Mouse (Mus musculus) kidney, embryonic 15.5 days (tissue): ENCODE results near the gene Sag. TPM values are rescaled to one million over a fixed set of nuclear protein-coding genes. Genes with fewer than 3 reads are reported as not detected.
A peak's percentile ranks its signal among the peaks of the same experiment; 100 is the strongest.

Experiments
- ATAC-seq: fragments of 200-750 bp; cut with Nextera tagmentation; replicated peaks from 2 replicates; pipeline ENCODE4 v1.8.0; 2017; ENCODE audit warnings: moderate TSS enrichment; ENCODE audit not compliant: low FRiP score
- H3K27ac ChIP-seq: fragments of 300-500 bp; sonication (generic); 2 replicates; pipeline ENCODE4 v1.5.1; 2015; ENCODE audit warnings: mild to moderate bottlenecking, inconsistent platforms
- H3K27me3 ChIP-seq: fragments of 300-500 bp; sonication (generic); 2 replicates; pipeline ENCODE4 v1.6.1; 2015; ENCODE audit warnings: inconsistent platforms
- H3K36me3 ChIP-seq: fragments of 300-500 bp; sonication (generic); 2 replicates; pipeline ENCODE4 v1.6.1; 2015; ENCODE audit warnings: inconsistent platforms
- H3K4me1 ChIP-seq: fragments of 300-500 bp; sonication (generic); 2 replicates; pipeline ENCODE4 v1.6.1; 2015; ENCODE audit warnings: inconsistent platforms
- H3K4me2 ChIP-seq: fragments of 300-500 bp; sonication (generic); 2 replicates; pipeline ENCODE4 v1.6.1; 2015; ENCODE audit warnings: moderate library complexity, mild to moderate bottlenecking, inconsistent platforms
- H3K4me3 ChIP-seq: fragments of 300-500 bp; sonication (generic); replicated peaks from 2 replicates; pipeline ENCODE4 v1.5.1; 2015; ENCODE audit warnings: mild to moderate bottlenecking, inconsistent platforms
- H3K9ac ChIP-seq: fragments of 300-500 bp; sonication (generic); 2 replicates; pipeline ENCODE4 v1.6.1; 2015; ENCODE audit warnings: mild to moderate bottlenecking, inconsistent platforms
- H3K9me3 ChIP-seq: fragments of 300-500 bp; sonication (generic); replicated peaks from 2 replicates; pipeline ENCODE4 v1.6.1; 2016; ENCODE audit warnings: inconsistent platforms
- WGBS: fragments of 180-500 bp; shearing (Covaris S2); methylation state at CpG from one replicate; pipeline ENCODE4 v1.1.7; 2015; ENCODE audit warnings: mixed read lengths; 5-methylcytosine and 5-hydroxymethylcytosine counted together
- polyA plus RNA-seq: library from polyadenylated mRNA; unstranded; fragments of >200 nt; fragmentation: Nextera tagmentation; extraction: Ambion mirVana; gene quantifications from 2 replicates; pipeline ENCODE4 v1.2.1, GENCODE M21; 2015

Sag gene
- polyA plus RNA-seq, 1 experiment from 2014 or later = 3.1 TPM

DNA sequence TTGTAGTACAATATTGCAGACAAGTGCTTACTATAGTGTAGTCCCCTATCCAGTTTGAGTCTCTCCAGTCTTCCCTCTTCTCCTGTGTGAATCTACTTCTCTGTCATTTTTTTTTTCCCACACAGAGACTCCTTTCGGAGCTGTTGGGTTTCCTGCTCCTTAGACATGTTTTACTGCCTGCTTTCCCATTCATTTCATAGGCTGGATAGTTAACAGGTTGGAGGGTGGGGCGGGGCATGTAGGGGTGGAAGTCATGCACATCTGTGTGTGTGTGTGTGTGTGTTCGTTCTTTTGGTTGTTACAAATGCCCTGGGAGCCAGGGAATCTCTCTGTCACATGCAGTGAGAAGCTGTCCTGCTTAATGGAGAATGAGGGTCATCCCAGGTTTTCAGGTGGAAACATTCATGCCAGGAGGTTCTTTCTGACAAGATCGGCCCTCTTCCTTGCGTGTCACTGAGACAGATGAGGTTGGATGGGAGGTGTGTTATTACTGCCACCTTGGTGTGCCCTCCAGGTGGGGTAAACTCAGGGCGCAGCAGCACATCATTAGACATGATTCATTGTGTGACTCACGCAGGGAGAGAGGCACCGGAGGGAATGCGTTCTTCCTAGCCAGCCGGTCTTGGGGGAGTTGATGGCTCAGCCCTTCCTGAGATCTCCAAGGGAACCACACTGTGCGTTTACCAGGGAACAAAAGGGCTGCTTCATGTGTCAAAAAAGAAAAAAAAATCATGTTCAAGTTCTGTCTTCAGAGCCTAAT lies 44.9 kb downstream of the Sag start:
- 17% methylated on average over 11 of the region's 11 CpGs for WGBS

DNA sequence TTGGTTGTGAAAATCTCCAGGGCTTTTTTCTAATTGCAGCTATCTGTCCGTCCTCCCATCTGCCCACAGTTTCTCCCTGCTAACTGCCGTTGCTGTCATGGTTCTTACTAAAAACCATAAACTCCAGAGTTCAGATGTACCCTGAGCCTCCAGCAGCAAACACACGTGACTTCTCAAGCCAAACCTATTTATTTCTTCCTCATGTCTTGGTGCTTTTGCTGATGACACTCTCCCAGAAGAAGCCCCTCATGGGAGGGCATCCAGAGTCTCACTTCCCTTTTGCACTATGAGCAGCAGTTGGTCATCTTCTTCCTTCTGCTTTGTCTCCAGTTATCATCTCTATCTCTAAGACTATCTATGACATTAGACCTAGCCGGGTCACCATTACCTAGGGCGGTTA lies 45.8 kb downstream of the Sag start:
- Histone ChIP-seq H3K4me2 (no peak overlapping the region), H3K9me3 (no peaks in the 10 kb centered on the region), H3K4me3 (no peak overlapping the region), H3K9ac (no peak overlapping the region), H3K27me3 (no peaks in the 10 kb centered on the region), H3K36me3 (no peaks in the 10 kb centered on the region), H3K27ac (no peak overlapping the region), H3K4me1 (peaks cover 33% of the 10 kb centered on the region)
- WGBS = 64% methylated on average over 5 of the region's 5 CpGs
- no peak for ATAC-seq

More for the DNA sequence above, 44.9 kb downstream of the Sag start:
- Histone ChIP-seq H3K4me3 (no peak overlapping the region), H3K9ac (no peak overlapping the region), H3K9me3 (no peaks in the 10 kb centered on the region), H3K36me3 (no peaks in the 10 kb centered on the region), H3K27me3 (no peaks in the 10 kb centered on the region), H3K27ac (no peak overlapping the region), H3K4me1 (peaks cover 29% of the 10 kb centered on the region), H3K4me2 (no peak overlapping the region)
- ATAC-seq = no peak

DNA sequence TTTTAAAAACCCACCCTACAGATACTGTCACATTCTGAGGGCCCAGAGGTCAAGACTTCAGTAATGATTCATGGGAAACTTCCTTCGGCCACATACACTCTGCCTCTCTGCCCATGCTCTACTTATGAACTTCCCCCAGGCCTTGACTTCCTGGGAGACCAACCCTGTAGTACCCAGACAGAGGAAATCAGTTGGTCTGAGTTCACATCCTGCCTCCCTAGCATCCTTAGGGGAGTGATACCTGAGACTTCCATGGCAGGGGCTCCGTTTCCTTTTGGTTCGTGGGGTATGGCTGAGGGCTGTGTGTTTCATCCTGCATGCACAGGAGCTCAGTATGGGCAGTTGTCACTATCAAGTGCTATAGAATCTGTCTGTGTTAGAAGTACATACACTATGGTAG lies 47.9 kb downstream of the Sag start:
- ATAC-seq = no peak
- 83% methylated on average over 3 of the region's 3 CpGs for WGBS
- Histone ChIP-seq H3K9me3 (no peaks in the 10 kb centered on the region), H3K9ac (no peak overlapping the region), H3K27ac (no peak overlapping the region), H3K27me3 (no peaks in the 10 kb centered on the region), H3K36me3 (no peaks in the 10 kb centered on the region), H3K4me3 (no peak overlapping the region), H3K4me2 (no peak overlapping the region), H3K4me1 (peaks cover 47% of the 10 kb centered on the region)

DNA sequence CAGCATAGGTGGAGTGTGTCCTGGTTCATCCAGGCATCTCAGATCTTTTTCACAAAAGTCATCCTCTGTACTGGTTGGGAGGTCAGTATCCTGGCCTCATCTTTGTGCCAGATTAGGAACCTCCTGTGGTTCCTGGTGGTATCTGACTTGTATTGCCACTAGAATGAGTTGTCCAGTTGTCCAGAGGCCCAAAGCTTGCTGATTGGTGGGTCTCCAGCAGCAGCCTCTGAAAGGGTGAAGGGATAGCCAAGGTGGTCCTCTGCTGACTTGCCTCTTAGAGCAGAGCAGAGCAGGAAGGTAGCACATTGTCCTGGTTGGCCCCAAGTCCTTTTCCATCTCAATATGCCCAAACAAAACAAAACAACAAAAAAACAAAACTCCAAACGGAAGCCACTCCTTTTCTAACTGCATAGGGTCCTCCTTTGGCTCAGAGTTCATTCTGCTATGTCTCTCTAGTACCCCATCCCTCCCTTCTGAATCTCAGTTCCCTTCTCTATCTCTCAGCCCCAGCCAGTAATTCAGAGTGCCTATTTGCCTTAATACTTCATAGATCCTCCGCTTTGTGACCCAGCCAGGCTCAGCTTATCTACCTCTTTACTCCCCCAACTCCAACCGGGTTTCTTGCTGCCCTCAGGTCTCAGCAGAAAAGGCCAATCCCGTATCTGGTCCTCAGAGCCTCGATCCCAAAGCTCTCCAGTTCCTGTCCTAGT lies 48.8 kb downstream of the Sag start:
- Histone ChIP-seq H3K27ac (0 out of 2 replicates have a peak overlapping the region, but pooled peaks have one; percentile 52), H3K4me3 (peak overlapping the region; percentile 98), H3K9me3 (no peaks in the 10 kb centered on the region), H3K9ac (peak overlapping the region; percentile 86), H3K27me3 (no peaks in the 10 kb centered on the region), H3K4me1 (peaks cover 41% of the 10 kb centered on the region), H3K36me3 (no peaks in the 10 kb centered on the region), H3K4me2 (peak overlapping the region; percentile 93)
- no peak for ATAC-seq
- 54% methylated on average over 5 of the region's 5 CpGs for WGBS

DNA sequence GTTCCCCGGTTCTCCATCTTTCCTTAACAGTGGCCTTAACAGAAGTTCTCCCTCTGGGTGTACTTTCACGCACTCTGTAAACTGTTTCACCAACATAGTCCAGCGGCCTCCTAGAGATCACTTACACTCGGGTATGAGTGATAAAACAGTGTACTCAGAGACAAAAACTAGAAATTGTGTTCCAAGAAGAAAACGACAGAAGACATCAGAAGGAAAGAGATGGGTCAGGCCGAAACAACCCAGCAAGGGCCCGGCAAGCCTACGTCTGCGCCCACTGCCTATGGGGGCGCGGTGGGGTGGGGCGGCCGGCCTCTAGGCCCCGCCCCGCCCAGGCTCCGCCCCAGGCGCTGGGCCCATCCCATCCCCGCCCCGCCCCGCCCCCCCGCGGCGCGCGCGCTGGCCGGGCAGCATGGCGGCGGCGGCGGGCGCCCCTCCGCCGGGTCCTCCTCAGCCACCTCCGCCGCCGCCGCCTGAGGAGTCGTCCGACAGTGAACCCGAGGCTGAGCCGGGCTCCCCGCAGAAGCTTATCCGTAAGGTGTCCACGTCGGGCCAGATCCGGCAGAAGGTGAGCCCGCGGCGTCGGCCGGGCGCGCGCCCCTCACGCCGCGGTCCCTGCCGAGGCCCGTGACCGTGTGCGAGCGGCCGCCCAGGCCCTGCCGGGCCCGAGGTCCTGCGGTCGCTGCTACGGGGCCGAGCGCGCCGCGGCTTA lies 49.6 kb downstream of the Sag start, which contains the start of gene Dgkd:
TSS of gene Dgkd (plus strand) at position 396 of the 709 bp plus-strand sequence.
- H3K4me1 ChIP-seq = peaks cover 34% of the 10 kb centered on the region
- peak within 1 kb of the TSS; percentile 93 for H3K4me2 ChIP-seq
- under 1% methylated on average over 40 of the region's 74 CpGs for WGBS
- peak within 1 kb of the TSS; percentile 78 for H3K27ac ChIP-seq
- ATAC-seq = peak; percentile 95
- no peaks in the 10 kb centered on the region for H3K36me3 ChIP-seq
- peak within 1 kb of the TSS; percentile 86 for H3K9ac ChIP-seq
- H3K27me3 ChIP-seq = no peaks in the 10 kb centered on the region
- H3K4me3 ChIP-seq = peak within 1 kb of the TSS; percentile 98
- no peaks in the 10 kb centered on the region for H3K9me3 ChIP-seq

DNA sequence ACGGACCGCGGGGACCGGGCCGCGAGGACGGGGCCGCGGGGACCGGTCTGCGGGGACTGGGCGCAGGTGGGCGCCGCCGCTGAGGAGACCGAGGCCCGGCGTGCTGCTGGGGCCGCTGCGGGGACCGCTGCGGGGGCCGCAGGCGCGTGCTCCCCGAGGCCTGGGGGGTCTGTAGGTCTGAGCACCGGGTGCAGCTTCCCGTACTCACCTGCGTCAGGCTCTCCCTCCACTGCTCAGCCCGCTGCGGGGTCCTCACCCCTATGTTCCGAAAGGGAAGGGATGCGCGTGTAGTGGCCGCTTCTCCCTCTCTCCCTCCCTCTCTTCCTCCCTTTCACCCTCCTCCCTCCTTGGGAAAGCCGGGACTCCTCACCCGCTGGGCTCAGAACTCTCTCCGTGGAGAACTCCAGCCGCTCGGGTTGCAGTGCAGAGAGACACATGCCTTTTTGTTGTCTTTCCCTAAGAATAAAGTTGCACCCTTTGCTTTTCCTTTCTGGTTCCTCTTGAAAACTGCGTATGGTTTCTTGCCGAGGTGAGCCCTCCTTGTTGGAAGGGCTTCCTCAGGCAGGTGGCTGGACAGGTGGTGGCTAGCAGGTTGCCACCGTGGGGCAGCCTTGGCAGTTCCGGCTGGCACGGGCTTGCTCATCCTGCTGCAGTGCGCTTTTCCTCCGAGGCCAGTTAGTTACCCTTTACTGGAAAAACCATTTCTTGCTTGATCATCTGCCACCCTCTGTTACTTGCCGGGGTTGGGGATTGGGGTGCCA lies 50.3 kb downstream of the Sag start:
- Histone ChIP-seq H3K9me3 (no peaks in the 10 kb centered on the region), H3K4me3 (peak overlapping the region; percentile 98), H3K4me2 (peak overlapping the region; percentile 93), H3K4me1 (peaks cover 27% of the 10 kb centered on the region), H3K27ac (peak overlapping the region; percentile 78), H3K27me3 (no peaks in the 10 kb centered on the region), H3K9ac (peak overlapping the region; percentile 86), H3K36me3 (no peaks in the 10 kb centered on the region)
- WGBS = under 1% methylated on average over 29 of the region's 48 CpGs
- ATAC-seq = peak; percentile 71

DNA sequence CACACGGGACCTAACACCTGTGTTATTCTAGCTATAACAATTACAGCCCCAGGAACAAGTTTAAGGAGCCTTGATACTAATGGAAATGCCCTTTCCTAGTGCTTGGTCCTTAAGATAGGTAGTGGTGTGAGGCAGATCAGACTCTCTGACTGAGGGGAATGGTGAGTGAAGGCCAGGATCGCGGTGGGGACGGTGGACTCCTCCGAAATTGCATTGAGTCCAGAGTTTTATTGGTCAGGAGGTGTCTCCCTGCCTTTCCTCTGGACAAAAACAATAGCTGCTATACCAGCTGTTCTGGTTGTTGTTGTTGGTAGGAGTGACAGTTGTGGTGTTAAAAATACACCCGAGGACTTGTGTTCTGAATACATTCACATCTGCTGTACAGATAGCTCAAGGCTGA lies 50.9 kb downstream of the Sag start:
- peak overlapping the region; percentile 86 for H3K9ac ChIP-seq
- no peak for ATAC-seq
- peak overlapping the region; percentile 93 for H3K4me2 ChIP-seq
- no peak overlapping the region for H3K27ac ChIP-seq
- peak overlapping the region; percentile 98 for H3K4me3 ChIP-seq
- peaks cover 26% of the 10 kb centered on the region for H3K4me1 ChIP-seq
- 7% methylated on average over 6 of the region's 6 CpGs for WGBS
- H3K36me3 ChIP-seq = no peaks in the 10 kb centered on the region
- no peaks in the 10 kb centered on the region for H3K27me3 ChIP-seq
- H3K9me3 ChIP-seq = no peaks in the 10 kb centered on the region

DNA sequence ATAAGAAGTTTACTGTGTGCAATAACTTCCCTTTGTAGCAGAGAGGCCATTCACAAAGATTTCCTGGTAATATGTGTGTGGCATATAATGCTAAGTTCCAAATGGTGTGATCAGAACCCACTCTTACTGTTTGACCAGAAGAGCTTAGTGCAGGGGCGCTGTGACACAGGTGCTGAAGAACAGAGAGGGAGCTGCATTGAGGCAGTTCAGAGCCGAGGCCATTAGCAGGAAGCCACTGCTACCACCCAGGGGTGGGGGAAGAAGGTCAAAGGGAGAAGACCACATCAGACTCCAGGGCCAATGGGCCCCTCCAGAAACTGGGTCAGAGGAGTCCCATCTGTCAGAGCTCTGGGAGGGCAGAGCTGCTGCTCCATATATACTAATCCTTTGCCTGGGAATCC lies 51.4 kb downstream of the Sag start:
- WGBS = 26% methylated on average over 2 of the region's 2 CpGs
- Histone ChIP-seq H3K27ac (no peak overlapping the region), H3K9me3 (no peaks in the 10 kb centered on the region), H3K9ac (no peak overlapping the region), H3K4me2 (peak overlapping the region; percentile 93), H3K4me3 (peak overlapping the region; percentile 21; the same call in 1 of the 2 replicates), H3K27me3 (no peaks in the 10 kb centered on the region), H3K36me3 (no peaks in the 10 kb centered on the region), H3K4me1 (peaks cover 24% of the 10 kb centered on the region)
- no peak for ATAC-seq

DNA sequence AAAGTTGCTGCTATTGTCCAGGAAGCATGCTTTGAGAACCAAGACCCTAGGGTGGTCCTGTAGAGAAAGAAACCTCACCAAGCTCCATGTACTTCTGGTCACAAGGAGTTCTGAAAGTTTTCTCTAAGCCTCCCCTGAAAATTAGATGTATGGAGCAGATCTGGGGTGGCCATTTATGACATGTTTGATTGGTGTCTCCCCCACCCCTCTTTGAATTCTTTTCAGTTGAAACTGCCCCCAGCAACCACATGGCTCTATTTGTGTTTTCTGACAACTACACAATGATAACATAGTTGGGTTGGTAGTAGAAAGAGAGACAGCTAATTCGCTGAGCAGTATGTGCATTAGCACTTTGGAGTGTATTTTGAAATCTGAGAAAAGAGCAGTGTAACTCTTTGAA lies 52.0 kb downstream of the Sag start:
- H3K9ac ChIP-seq = no peak overlapping the region
- no peak overlapping the region for H3K4me3 ChIP-seq
- no peak for ATAC-seq
- peak overlapping the region; percentile 93; the same call in 1 of the 2 replicates for H3K4me2 ChIP-seq
- H3K36me3 ChIP-seq = no peaks in the 10 kb centered on the region
- H3K4me1 ChIP-seq = peaks cover 24% of the 10 kb centered on the region
- H3K27me3 ChIP-seq = no peaks in the 10 kb centered on the region
- no peak overlapping the region for H3K27ac ChIP-seq
- WGBS = 79% methylated on average over 1 of the region's 1 CpGs
- no peaks in the 10 kb centered on the region for H3K9me3 ChIP-seq

DNA sequence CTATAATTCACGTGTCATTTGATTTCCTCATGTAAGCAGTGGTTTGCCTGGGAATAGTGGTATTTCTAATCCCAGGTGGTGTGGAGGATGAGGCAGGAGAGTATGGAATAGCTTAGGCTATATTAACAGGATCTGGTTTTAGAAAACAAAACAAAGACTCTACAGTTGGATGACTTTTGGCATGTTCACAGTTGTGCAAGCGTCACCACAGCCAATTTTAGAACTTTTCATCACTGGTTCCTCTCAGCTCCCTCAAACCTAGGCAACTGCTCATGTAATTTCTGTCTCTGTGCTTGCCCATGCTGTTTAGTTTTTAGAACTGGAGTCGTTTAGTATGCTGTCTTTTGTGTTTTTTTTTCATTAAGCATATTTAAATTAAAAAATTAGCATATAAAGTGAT lies 53.3 kb downstream of the Sag start:
- ATAC-seq = no peak
- Histone ChIP-seq H3K4me1 (peaks cover 25% of the 10 kb centered on the region), H3K4me2 (no peak overlapping the region), H3K9ac (no peak overlapping the region), H3K27ac (no peak overlapping the region), H3K36me3 (no peaks in the 10 kb centered on the region), H3K9me3 (no peaks in the 10 kb centered on the region), H3K27me3 (no peaks in the 10 kb centered on the region), H3K4me3 (no peak overlapping the region)
- WGBS = 79% methylated on average over 3 of the region's 3 CpGs

DNA sequence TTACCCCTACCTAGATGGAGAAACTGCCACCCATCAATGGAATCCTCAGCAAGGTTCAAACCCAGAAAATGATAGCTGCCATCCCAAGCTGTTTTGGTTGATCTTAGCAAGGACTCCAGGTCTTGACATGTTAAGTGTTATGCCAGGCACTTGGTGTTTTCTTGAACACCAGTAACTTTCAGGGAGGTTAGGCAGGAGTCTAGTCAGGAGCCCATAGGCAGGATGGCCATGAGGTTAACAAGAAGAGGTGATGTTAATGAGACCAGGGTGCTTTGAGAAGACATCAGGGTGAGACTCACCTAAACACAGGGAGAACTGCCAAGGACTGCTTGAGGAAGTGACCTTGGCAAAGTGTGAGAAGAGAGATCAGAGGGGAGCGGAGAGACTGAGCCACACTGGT lies 54.6 kb downstream of the Sag start:
- H3K9ac ChIP-seq = no peak overlapping the region
- WGBS = 94% methylated on average over 1 of the region's 1 CpGs
- no peak overlapping the region for H3K27ac ChIP-seq

More for the DNA sequence above, 54.6 kb downstream of the Sag start:
- no peak for ATAC-seq
- H3K4me2 ChIP-seq = no peak overlapping the region
- H3K36me3 ChIP-seq = no peaks in the 10 kb centered on the region
- H3K4me1 ChIP-seq = peaks cover 26% of the 10 kb centered on the region
- no peak overlapping the region for H3K4me3 ChIP-seq
- H3K9me3 ChIP-seq = no peaks in the 10 kb centered on the region
- H3K27me3 ChIP-seq = no peaks in the 10 kb centered on the region
